Mouse (Mus musculus): ENCODE data around the gene Dip2a. TPM values are rescaled to one million over a fixed set of nuclear protein-coding genes. Genes with fewer than 3 reads are reported as not detected.

The Dip2a gene
- polyA plus RNA-seq, 1 experiment from 2014 or later: 6.6 TPM

DNA sequence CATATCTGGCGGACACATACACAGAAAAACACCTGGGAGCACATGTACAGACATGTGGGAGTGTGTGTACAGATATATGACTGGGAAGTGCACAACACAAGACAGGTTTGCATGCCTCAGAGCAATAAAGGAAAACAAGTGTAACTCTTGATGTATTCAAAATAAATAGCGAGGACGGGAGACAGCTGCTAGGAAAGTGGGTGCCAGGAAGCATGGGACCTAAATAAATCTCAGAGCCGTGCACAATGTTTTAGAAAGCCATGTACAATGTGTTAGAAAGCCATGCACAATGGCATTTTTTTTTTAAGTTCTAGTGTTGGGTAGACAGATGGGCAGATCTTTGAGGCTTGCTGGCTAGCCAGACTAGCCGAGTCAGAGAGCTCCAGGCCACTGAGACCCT is 56.0 kb downstream of the Dip2a start:
- no peak for ATAC-seq (replicated peaks; ENCODE audit: low FRiP score, low TSS enrichment, low read depth)
- Histone ChIP-seq H3K36me3 (ENCODE audit: control insufficient read depth, insufficient read depth, low read length) (peaks cover 89% of the 10 kb centered on the region), H3K4me3 (ENCODE audit: low read depth, low read length) (no peak overlapping the region), H3K27me3 (replicated peaks; ENCODE audit: control insufficient read depth, insufficient read depth, low read length) (no peaks in the 10 kb centered on the region), H3K4me2 (ENCODE audit: low read length) (no peak overlapping the region), H3K27ac (ENCODE audit: low read depth) (no peak overlapping the region), H3K4me1 (replicated peaks; ENCODE audit: control insufficient read depth, insufficient read depth, low read length) (no peaks in the 10 kb centered on the region), H3K9me3 (ENCODE audit: control insufficient read depth, low read length) (no peaks in the 10 kb centered on the region), H3K9ac (ENCODE audit: low read length) (no peak overlapping the region)
- DNase-seq (ENCODE audit: low spot score): no peak
- WGBS: 84% methylated on average over 5 of the region's 5 CpGs

DNA sequence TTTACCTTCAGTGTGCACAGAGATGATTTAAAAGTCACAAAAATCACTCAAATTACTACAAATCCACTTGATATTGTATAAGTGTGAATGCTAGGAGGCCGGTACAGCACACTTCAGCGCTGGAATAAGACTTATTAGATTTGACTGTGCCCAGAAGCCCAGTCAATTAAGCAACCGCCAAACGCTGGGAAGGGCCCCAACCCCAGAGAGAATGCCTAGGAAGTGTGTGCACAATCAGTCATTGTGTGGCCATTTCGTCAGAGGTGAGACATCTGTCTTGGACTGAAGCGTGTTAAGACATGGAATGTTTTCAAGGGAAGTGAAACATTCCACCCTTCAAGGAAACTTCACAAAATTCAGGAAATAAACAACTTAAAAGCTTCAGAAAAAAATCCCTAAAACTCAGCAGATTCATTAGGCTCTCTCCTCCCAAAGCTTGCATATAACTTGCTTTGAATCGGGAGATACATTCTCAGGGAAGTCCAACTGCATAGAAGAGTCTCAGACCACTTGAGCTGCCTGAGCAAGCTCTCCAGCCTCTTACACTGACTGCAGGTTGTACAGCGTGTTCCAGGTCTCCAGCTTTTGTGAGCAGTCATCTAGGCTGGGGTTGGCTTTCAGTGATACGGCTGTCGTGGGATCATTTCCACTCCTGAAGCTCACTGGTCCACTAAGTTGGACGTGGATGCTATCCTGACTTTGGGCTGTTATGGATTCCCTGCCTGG is 56.7 kb downstream of the Dip2a start:
- H3K27me3 ChIP-seq (replicated peaks; ENCODE audit: control insufficient read depth, insufficient read depth, low read length): no peaks in the 10 kb centered on the region
- no peak overlapping the region for H3K4me2 ChIP-seq (ENCODE audit: low read length)
- H3K4me1 ChIP-seq (replicated peaks; ENCODE audit: control insufficient read depth, insufficient read depth, low read length): no peaks in the 10 kb centered on the region
- H3K36me3 ChIP-seq (ENCODE audit: control insufficient read depth, insufficient read depth, low read length): peaks cover 90% of the 10 kb centered on the region
- H3K4me3 ChIP-seq (ENCODE audit: low read depth, low read length): no peak overlapping the region
- no peaks in the 10 kb centered on the region for H3K9me3 ChIP-seq (ENCODE audit: control insufficient read depth, low read length)
- ATAC-seq (replicated peaks; ENCODE audit: low FRiP score, low TSS enrichment, low read depth) (no peak), DNase-seq (ENCODE audit: low spot score) (no peak)
- H3K9ac ChIP-seq (ENCODE audit: low read length): no peak overlapping the region
- WGBS: 72% methylated on average over 11 of the region's 11 CpGs
- no peak overlapping the region for H3K27ac ChIP-seq (ENCODE audit: low read depth)

- H3K4me2 ChIP-seq (ENCODE audit: low read length): no peak overlapping the region
- no peak overlapping the region for H3K4me3 ChIP-seq (ENCODE audit: low read depth, low read length)
- H3K9me3 ChIP-seq (ENCODE audit: control insufficient read depth, low read length): no peaks in the 10 kb centered on the region
- DNase-seq (ENCODE audit: low spot score): no peak
- no peak for ATAC-seq (replicated peaks; ENCODE audit: low FRiP score, low TSS enrichment, low read depth)
- 68% methylated on average over 5 of the region's 5 CpGs for WGBS
- H3K4me1 ChIP-seq (replicated peaks; ENCODE audit: control insufficient read depth, insufficient read depth, low read length): no peaks in the 10 kb centered on the region
- H3K27me3 ChIP-seq (replicated peaks; ENCODE audit: control insufficient read depth, insufficient read depth, low read length): no peaks in the 10 kb centered on the region
- H3K9ac ChIP-seq (ENCODE audit: low read length): no peak overlapping the region
- H3K27ac ChIP-seq (ENCODE audit: low read depth): no peak overlapping the region
- peaks cover 91% of the 10 kb centered on the region for H3K36me3 ChIP-seq (ENCODE audit: control insufficient read depth, insufficient read depth, low read length)
Observed at GRCm38 (mm10) chr10:76278541-76279097, 66.5 kb downstream of the Dip2a start.

GRCm38 (mm10) chr10:76275256-76275655 is 69.8 kb downstream of the Dip2a start:
- Histone ChIP-seq H3K9me3 (ENCODE audit: control insufficient read depth, low read length) (no peaks in the 10 kb centered on the region), H3K4me3 (ENCODE audit: low read depth, low read length) (no peak overlapping the region), H3K4me1 (replicated peaks; ENCODE audit: control insufficient read depth, insufficient read depth, low read length) (no peaks in the 10 kb centered on the region), H3K27me3 (replicated peaks; ENCODE audit: control insufficient read depth, insufficient read depth, low read length) (no peaks in the 10 kb centered on the region), H3K36me3 (ENCODE audit: control insufficient read depth, insufficient read depth, low read length) (peaks cover 82% of the 10 kb centered on the region), H3K9ac (ENCODE audit: low read length) (no peak overlapping the region), H3K4me2 (ENCODE audit: low read length) (no peak overlapping the region), H3K27ac (ENCODE audit: low read depth) (no peak overlapping the region)
- DNase-seq (ENCODE audit: low spot score) (no peak), ATAC-seq (replicated peaks; ENCODE audit: low FRiP score, low TSS enrichment, low read depth) (no peak)
- WGBS: 78% methylated on average over 10 of the region's 10 CpGs

DNA sequence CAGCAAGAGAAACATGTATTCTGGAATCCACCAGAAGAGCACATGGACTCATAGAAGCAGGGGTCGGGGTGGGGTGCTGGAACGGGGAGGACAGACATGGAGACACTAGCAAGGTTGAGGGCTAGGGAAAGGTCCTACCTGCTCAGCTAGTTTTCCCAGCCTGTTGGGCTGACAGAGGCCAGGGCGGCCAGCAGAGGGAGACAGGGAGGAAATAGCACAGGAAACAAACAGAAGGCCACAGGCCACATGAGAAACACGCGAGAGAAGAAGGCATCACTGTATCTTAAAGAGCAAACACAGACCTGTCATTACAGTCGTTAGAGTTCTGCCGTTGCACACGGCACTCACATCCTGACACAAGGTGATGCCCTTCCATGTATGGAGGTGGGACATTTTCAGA is 73.9 kb downstream of the Dip2a start:
- H3K27ac ChIP-seq (ENCODE audit: low read depth): no peak overlapping the region
- DNase-seq (ENCODE audit: low spot score) (peak; percentile 71), ATAC-seq (replicated peaks; ENCODE audit: low FRiP score, low TSS enrichment, low read depth) (no peak)
- no peak overlapping the region for H3K4me2 ChIP-seq (ENCODE audit: low read length)
- no peaks in the 10 kb centered on the region for H3K4me1 ChIP-seq (replicated peaks; ENCODE audit: control insufficient read depth, insufficient read depth, low read length)
- H3K4me3 ChIP-seq (ENCODE audit: low read depth, low read length): no peak overlapping the region
- H3K9me3 ChIP-seq (ENCODE audit: control insufficient read depth, low read length): no peaks in the 10 kb centered on the region
- WGBS: 40% methylated on average over 8 of the region's 8 CpGs
- H3K27me3 ChIP-seq (replicated peaks; ENCODE audit: control insufficient read depth, insufficient read depth, low read length): no peaks in the 10 kb centered on the region
- H3K36me3 ChIP-seq (ENCODE audit: control insufficient read depth, insufficient read depth, low read length): peaks cover 84% of the 10 kb centered on the region
- H3K9ac ChIP-seq (ENCODE audit: low read length): no peak overlapping the region

DNA sequence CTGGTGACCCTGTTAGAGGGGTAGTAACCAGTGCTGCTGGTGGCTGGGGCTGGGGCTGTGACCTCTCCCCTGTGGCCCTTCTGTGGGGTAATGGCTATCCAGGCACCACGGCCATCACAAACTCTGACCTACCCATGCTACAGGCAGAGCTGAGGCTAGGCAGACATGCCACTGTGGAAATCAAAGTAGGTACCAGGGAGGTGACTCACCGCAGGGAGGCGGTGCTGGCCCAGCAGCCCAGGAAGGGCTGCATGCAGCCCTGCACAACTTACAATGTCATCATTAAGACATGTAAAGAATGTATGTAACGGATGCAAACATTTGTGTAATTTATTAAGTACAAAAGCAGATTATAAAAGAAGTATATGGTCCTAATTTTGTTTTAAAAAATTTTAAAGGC is 82.7 kb downstream of the Dip2a start:
- H3K4me1 ChIP-seq (replicated peaks; ENCODE audit: control insufficient read depth, insufficient read depth, low read length): no peaks in the 10 kb centered on the region
- no peak overlapping the region for H3K4me3 ChIP-seq (ENCODE audit: low read depth, low read length)
- H3K4me2 ChIP-seq (ENCODE audit: low read length): no peak overlapping the region
- no peaks in the 10 kb centered on the region for H3K9me3 ChIP-seq (ENCODE audit: control insufficient read depth, low read length)
- WGBS: 72% methylated on average over 4 of the region's 4 CpGs
- no peak overlapping the region for H3K27ac ChIP-seq (ENCODE audit: low read depth)
- H3K9ac ChIP-seq (ENCODE audit: low read length): no peak overlapping the region
- no peaks in the 10 kb centered on the region for H3K27me3 ChIP-seq (replicated peaks; ENCODE audit: control insufficient read depth, insufficient read depth, low read length)
- peaks cover 28% of the 10 kb centered on the region for H3K36me3 ChIP-seq (ENCODE audit: control insufficient read depth, insufficient read depth, low read length)
- DNase-seq (ENCODE audit: low spot score): no peak
- ATAC-seq (replicated peaks; ENCODE audit: low FRiP score, low TSS enrichment, low read depth): no peak

GRCm38 (mm10) chr10:76261447-76261846 is 83.6 kb downstream of the Dip2a start:
- Histone ChIP-seq H3K36me3 (ENCODE audit: control insufficient read depth, insufficient read depth, low read length) (peaks cover 20% of the 10 kb centered on the region), H3K27me3 (replicated peaks; ENCODE audit: control insufficient read depth, insufficient read depth, low read length) (no peaks in the 10 kb centered on the region), H3K9ac (ENCODE audit: low read length) (no peak overlapping the region), H3K4me3 (ENCODE audit: low read depth, low read length) (no peak overlapping the region), H3K27ac (ENCODE audit: low read depth) (no peak overlapping the region), H3K9me3 (ENCODE audit: control insufficient read depth, low read length) (no peaks in the 10 kb centered on the region), H3K4me2 (ENCODE audit: low read length) (no peak overlapping the region), H3K4me1 (replicated peaks; ENCODE audit: control insufficient read depth, insufficient read depth, low read length) (no peaks in the 10 kb centered on the region)
- 49% methylated on average over 3 of the region's 3 CpGs for WGBS
- ATAC-seq (replicated peaks; ENCODE audit: low FRiP score, low TSS enrichment, low read depth): peak; percentile 66
- no peak for DNase-seq (ENCODE audit: low spot score)

GRCm38 (mm10) chr10:76260358-76261059 is 84.6 kb downstream of the Dip2a start:
- H3K27ac ChIP-seq (ENCODE audit: low read depth): no peak overlapping the region
- no peak for ATAC-seq (replicated peaks; ENCODE audit: low FRiP score, low TSS enrichment, low read depth)
- WGBS: 50% methylated on average over 11 of the region's 11 CpGs
- no peak overlapping the region for H3K4me2 ChIP-seq (ENCODE audit: low read length)
- DNase-seq (ENCODE audit: low spot score): no peak
- no peaks in the 10 kb centered on the region for H3K27me3 ChIP-seq (replicated peaks; ENCODE audit: control insufficient read depth, insufficient read depth, low read length)
- H3K36me3 ChIP-seq (ENCODE audit: control insufficient read depth, insufficient read depth, low read length): peaks cover 11% of the 10 kb centered on the region
- no peaks in the 10 kb centered on the region for H3K9me3 ChIP-seq (ENCODE audit: control insufficient read depth, low read length)
- H3K4me1 ChIP-seq (replicated peaks; ENCODE audit: control insufficient read depth, insufficient read depth, low read length): no peaks in the 10 kb centered on the region
- H3K9ac ChIP-seq (ENCODE audit: low read length): no peak overlapping the region
- H3K4me3 ChIP-seq (ENCODE audit: low read depth, low read length): no peak overlapping the region

All from intestine, embryonic 14.5 days (tissue).